Mouse (Mus musculus): ENCODE measurements around the gene Mrpl43.
A peak's percentile ranks its signal among the peaks of the same experiment; 100 is the strongest.
"Not testable (repeated sequence)": the region's sequence is repeated elsewhere in the genome, so short reads cannot be mapped to it uniquely, and the experiment has no call there.

Gene Mrpl43

DNA sequence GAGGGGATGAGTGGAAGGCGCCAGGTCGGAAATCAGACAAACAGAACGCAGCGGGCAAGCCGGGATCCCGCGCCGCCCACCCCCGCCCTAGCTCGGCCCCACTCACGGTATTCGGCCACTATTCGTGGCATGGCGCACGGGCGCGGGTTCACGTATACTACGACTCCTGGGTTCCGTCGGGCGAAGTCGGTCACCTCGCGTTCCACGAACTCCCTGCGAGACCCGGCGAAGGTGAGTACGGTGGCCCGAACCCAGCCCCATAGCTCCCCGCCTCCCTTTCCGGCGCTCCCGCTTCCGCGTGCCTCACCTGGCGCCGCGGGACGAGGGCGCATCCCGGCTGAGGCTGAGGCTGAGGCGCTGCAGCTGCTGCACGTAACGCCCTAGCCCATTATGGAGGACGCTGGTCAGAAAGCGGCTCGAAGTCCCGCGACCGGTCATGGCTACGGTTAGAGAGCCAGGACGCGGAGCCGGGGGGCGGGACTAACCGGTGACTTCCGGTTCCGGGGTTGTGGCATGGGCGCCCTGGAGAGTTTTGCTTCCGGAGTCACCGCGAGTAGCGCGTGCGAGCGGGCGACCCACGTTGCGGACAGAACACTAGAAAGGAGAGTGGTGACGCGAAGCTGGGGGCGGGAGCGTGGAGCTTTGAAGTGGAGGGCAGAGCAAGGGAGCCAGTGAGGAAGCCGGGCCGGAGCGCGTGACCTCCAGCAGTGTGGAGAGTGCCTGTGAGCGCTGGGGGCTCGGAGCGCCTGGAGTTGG is at the start of gene Mrpl43:
Gene Mrpl43, minus strand, starts transcription at position 486 of the 756 bp plus-strand sequence.
- peak; percentile 96 for DNase-seq (ENCODE audit: low spot score)

DNA sequence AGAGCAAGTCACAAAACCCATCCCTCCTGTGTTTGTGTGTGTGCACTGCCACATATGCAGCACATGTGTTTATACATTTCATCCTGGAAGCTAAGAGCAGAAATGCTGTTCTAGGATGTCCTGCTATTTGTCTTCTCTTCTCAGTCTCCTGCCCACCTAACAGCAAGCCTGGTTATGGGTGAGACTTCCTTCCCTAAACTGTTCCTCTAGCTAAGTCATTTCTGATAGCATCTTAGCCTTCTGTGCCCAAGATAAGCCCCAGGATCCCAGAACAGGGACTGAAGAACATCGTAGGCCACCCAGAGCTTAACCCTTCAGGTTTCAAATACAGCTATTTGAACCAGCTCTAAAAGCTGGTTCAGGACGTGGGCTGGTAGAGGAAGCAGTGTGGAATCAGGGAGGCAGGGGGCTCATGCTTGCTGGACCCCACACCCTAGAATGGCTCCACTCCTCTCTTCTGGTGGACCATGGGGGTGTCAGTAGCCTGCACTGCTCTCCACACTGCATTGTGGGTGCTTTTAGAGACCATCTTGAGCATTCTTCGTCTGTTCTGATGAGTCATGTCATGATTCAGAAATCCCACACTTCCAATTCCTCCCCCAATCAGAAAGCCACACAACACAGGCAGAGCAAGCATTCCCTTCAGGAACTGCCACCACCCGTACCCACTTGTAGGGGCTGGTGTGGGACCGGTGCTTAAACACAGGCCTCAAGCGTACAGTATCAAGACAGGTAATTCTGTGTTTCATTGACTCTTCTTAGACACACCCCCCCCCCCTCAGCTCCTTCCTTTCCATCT is 48.8 kb upstream of the Mrpl43 start:
- no peak for DNase-seq (ENCODE audit: low spot score)

- no peak for DNase-seq (ENCODE audit: low spot score)
Measured at GRCm38 (mm10) chr19:45053451-45053850, 47.2 kb upstream of the Mrpl43 start.

GRCm38 (mm10) chr19:45049523-45049922 is 43.3 kb upstream of the Mrpl43 start:
- DNase-seq (ENCODE audit: low spot score), result no peak

DNA sequence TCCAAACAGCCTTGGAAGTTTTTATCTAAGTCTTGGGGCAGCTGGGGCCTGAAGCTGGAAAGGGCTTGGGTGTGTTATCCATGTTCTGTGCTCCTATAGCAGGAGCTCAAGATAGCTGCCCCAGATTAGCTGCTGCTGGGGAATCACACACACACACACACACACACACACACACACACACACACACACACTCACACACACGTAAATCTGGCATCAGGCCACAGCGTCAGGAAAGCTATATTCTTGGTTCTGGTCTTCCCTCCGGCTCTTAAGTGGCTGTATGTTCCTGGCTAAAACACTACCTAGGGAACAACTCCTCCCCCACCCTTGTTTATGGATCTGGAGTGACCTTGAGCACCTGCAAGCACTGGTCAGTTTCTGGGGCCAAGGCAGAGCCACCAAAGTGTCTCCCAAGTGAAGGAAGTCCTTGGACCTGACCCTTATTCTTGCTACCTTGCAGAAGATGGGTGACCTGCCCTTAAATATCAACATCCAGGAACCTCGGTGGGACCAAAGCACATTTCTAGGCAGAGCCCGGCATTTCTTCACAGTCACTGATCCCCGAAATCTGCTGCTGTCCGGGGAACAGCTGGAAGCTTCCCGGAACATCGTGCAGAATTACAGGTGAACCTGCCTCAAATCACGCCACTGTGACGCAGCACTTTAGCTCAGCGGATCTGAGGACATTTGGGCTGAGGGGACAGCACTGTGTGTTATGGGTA is 42.6 kb upstream of the Mrpl43 start:
- no peak for DNase-seq (ENCODE audit: low spot score)

- DNase-seq (ENCODE audit: low spot score), result no peak
Measured at GRCm38 (mm10) chr19:45047935-45048643, 41.8 kb upstream of the Mrpl43 start.

- DNase-seq (ENCODE audit: low spot score), result peak; percentile 85
Measured at GRCm38 (mm10) chr19:45047417-45047934, 41.2 kb upstream of the Mrpl43 start, which contains the start of gene Sfxn3. Gene Sfxn3 (plus strand): TSS chr19:45047503.

DNA sequence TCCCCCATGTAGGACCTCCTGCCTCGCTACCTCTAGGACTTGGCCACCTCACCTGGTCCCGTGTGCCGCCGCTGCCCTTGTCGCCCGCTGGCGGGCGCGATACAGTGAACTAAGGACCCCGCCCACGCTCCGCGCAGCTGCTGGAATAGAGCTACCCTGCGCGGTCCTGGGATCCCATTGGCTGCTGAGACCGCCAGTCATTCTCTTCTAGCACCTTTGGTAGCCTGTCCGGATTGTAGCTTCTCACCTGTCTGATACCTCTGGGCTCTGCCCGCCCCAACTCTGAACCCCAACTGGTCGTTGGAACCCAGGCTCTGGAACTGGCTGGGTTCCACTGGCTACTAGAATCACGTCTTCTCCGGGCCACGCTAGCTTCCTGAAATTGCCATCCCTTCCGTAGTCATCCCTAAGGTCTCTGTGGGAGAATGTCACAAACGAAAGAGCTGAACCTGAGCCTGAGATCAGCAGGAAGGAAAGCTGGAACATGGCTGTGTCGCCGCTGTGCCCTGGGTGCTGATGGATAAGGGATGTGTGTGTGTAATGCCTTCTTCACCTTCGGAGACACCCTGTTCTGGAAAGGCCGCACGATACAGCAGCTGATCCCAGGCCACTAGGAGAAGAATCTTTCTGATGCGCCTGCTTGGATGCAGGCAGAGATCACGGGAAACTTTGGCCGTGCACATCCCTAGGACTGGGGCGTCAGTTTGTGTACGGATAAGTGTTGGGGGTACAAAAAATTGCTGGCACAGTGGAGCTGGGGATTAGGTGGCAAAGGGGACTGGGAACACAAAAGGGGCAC is 40.5 kb upstream of the Mrpl43 start:
- peak; percentile 87 for DNase-seq (ENCODE audit: low spot score)

DNA sequence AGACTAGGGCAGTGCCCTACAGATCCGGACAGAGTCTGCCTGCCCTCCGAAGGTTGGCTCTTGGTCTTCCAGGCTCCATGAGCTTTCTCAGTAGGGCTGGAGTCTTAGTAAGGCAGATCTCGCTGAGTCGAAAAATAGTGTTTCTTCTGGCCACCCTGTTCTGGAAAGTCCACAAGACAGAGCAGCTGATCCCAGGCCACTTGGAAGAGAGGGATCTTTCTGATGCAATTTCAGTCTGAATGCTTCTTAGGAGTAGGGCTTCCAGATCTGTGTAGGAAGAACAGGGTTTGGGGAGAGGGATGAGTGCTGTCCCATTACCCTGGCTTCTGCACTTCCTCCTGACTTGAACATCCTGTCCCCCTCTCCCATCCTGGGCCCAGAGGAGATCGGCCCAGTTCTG is 39.4 kb upstream of the Mrpl43 start, which contains the start of gene Pdzd7:
Gene Pdzd7, minus strand, starts transcription at position 67 of the 400 bp plus-strand sequence.
- no peak for DNase-seq (ENCODE audit: low spot score)

DNA sequence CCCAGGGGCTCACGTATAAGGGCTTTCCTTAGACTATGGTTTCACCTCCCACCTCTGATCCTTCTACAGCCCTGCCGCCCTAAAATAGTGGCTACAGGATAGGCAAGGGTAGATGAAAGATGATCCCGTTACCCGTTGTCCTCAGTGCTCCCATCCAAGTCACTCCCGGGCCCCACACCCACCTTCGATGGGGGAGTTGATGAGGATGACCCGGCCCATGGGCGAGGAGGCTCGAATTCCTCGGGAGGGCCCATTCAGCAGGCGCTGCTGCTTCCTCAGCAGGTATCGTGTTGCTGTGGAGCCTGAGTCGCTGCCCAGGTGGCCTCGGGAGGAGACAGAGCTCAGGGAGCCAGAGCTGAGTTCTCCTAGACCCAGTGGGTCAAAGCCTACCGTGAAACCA is 39.0 kb upstream of the Mrpl43 start:
- no peak for DNase-seq (ENCODE audit: low spot score)

DNA sequence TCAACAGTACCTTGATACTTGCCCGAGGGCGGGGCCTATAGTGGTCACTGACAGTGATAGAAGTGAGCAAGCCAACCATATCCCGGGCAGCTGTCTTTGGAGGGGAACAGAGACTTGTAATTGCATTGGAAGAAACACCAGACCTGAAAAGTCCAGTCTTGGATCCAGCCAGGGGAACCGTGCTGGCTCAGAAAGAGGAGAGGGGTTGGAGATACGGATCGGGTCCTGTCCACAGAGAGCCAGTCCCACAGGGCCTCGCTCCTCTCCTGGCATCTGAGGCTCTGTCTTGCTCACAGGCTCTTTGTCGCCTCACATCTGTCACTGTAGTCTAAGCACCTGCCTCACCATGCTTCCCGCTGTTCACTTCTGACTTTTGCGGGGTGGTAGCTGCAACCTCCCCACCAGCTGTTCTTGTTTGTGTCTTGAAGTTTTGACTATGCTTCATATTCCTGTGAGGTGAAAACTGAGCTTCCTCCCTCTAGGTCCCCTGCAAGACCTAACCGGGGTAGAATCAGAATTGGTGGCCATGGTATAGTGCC is 38.2 kb upstream of the Mrpl43 start:
- no peak for DNase-seq (ENCODE audit: low spot score)

DNA sequence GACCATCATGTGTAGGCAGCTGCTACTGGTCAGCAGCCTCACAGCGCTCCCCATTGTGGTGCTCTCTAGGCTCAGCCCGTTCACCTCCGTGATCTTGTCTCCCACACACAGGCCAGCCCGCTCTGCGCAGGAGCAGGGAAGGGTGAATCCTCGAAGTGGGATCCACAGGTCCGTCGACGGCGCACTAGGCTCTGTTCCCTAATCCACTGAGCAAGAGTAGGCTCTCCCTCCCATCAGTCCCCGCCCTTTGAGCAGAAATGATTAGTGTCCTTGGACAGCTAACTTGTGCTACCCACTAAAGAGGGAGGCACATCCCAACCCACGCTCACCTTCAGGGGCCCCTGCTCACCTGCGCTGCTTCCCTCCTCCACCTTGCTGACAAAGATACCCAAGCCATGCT is 34.0 kb upstream of the Mrpl43 start:
- no peak for DNase-seq (ENCODE audit: low spot score)

DNA sequence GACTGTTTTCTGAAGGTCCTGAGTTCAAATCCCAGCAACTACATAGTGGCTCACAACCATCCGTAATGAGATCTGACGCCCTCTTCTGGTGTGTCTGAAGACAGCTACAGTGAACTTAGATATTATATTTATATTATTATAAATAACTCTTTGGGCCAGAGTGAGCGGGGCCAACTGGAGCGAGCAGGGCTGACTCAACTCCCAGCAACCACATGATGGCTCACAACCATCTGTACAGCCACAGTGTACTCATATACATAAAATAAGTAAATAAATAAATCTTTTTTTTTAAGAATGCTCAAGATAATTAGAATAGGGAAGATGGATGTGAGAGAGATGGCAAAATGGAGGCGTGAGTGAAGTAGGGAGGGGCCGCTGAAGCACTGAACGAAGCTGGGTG is 32.0 kb upstream of the Mrpl43 start:
- not testable (repeated sequence) for DNase-seq (ENCODE audit: low spot score)

GRCm38 (mm10) chr19:45036867-45037266 is 30.6 kb upstream of the Mrpl43 start:
- peak; percentile 70 for DNase-seq (ENCODE audit: low spot score)

DNA sequence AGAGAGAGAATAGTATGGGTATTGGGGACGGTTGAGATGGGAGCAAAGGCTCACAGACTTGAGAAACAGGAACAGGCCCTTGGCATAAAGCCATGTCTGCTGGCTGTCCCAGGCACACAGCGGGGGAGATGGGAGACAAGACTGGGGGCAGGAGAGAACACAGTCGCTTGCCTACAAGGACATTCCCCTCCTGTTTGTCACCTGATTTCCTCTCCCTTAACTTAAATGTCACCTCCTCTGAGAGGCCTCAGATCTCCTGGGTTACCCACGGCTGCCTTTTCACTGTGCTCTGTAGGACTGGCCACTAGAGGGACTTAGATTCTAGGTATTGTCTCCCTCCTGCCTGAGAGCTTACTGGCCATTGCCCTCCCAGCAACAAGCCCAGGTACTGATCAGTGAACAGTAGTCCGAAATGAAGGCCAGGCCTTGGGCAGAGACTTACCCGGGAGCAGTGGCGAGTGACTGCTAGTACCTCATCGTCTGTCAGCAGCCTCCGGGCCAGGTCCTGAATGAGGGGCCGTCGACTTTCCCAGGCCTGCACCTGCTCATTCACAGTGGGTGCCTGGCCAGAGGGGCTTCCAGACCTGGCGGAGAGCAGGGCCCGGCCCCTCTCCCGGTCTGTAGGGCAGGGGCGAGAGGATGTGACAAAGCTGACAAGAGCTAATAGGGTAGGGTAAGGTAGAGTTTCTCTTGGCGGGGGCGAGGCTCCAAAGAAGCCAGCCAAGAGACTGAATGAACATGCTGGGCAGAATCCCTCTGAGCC is 26.5 kb upstream of the Mrpl43 start:
- DNase-seq (ENCODE audit: low spot score), result peak; percentile 48

GRCm38 (mm10) chr19:45031780-45032179 is 25.5 kb upstream of the Mrpl43 start:
- DNase-seq (ENCODE audit: low spot score), result peak; percentile 93

DNA sequence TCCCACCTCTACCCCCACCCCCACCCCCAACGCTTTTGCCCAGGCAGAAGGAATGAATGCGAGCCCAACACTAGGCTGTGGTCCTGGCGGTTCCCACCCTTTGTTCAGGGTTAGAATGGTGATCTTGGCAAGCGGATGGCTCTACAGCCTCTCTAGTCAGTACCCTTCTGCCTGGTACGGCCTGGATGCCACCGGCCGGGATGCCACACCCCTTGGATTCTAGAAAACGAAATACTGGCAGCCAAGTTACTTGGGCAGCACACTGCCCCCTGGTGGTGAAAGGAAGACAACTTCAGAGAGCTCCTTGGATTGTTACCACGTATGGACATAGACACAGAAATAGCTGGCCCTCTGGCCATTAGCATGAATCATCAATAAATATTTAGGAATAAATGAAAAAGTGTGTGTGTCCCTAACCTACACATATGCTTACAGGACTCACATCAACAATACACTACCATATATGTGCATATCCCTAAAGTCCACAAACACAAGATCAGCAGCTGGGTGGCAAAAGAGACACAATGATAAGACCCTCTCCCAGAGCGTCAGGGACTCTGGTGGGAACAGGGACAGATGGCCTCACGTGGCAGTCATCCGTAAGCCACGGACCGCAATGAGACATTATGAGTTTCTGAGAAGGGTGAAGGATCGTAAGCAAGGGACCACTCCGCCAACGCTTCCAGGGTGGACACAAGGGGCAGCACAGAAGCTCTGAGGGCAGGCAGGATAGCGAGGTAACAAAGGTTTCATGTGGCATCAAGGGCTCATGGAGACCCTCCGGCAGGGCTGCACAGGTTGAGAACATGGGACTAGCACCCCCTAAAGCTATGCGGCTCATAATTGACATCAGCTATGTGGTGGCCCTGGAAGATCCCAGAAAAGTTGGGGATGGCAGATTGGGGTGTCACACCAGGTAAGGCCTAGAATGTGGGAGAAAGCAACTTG is 24.8 kb upstream of the Mrpl43 start:
- DNase-seq (ENCODE audit: low spot score), result peak; percentile 95

DNA sequence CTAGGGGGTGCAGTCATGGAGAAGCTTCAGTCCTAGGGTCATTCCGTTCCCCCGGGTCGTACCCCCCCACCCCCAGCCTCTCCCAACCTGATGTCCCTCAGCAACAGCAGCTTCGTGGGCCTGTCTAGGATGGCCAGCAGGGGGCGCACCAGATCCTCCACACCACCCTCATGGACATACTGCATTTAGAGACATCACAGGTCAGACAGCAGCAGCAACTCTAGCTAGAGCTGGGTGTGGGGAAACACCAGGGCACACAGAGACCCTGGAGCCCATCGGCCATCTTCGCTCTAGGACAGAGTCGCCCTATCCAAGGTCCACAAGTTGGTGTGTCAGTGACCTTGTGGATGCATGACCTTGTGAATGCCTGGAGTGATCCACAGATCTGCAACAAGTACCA is 23.9 kb upstream of the Mrpl43 start:
- peak; percentile 84 for DNase-seq (ENCODE audit: low spot score)

- DNase-seq (ENCODE audit: low spot score), result no peak
Measured at GRCm38 (mm10) chr19:45029571-45029970, 23.3 kb upstream of the Mrpl43 start.

All from retina, embryonic 14.5 days (tissue).